Mouse (Mus musculus): ENCODE results near the gene Ghdc.
A peak's percentile ranks its signal among the peaks of the same experiment; 100 is the strongest.

Gene Ghdc

DNA sequence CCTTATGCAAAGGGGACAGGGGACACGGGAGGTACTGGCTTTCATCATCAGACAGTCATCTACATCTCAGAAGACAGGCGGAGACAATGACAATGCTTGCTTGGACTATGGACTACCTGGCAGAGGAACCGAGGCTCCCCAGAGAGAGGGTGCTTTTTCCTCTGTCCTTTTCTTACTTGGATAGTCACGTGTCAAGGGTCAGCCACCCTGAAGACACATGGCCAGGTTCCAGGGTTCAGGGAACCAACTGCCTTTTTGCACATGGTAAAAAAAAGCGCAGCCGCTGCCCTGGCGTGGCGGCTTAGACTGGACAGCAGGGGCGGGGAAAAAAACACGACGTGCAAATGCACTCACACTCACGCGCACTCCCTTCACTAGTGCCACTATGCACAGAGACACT, 11.8 kb upstream of the Ghdc start:
- DNase-seq (ENCODE audit: low read depth, low spot score): no peak

DNA sequence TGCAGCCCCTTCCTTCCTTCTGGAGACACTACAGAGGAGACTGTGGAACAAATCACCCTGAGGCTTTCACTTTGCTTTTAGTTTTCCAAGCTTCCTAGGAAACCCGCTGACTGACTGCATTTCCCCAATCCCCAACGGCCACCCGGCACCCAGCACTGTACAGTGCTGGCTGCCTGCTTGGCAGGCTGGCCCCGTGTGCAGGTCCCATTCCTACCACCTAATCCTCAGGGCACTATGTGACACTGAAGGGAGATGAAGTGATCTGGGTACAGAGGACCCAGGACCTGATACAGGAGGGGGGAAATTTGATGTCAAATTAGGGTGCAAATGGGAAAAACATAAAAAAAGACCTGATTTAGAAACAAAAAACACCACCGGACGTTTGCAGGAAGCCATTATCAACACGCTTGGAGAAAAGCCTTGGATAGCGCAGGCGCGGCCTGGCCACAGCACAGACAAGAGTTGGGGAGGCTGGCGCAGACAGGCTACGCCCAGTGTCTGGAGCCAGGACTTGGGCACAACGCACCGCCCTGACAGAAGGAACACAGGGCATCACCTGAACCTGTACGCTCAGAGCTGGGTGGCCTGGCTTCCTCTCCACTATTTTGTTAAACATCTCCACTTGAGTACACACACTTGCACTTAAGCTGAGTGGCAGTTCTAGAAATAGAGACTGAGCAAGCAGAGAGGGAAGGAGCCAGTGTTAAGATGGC, 11.2 kb upstream of the Ghdc start:
- no peak for DNase-seq (ENCODE audit: low read depth, low spot score)

GRCm38 (mm10) chr11:100780247-100780646, 9.5 kb upstream of the Ghdc start:
- no peak for DNase-seq (ENCODE audit: low read depth, low spot score)

GRCm38 (mm10) chr11:100778069-100778468, 7.3 kb upstream of the Ghdc start:
- DNase-seq (ENCODE audit: low read depth, low spot score): no peak

DNA sequence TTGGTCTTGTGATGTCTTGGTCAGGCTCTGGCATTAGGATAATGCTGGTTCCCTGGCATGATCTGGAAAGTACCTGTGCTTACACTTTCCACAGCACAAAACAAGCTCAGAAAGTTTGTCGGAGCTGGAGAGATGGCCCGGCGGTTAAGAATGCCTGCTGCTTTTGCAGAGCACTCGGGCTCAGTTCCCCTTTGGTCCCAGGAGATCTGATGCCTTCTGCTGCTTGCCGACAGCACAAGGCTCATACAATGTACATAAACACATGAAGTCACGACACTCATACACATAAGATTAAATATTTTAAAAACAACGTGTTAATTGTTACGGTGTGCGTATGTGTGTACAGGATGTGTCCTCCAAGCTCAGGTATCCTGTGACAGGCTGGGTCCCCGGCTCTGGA, 5.2 kb upstream of the Ghdc start:
- no peak for DNase-seq (ENCODE audit: low read depth, low spot score)

DNA sequence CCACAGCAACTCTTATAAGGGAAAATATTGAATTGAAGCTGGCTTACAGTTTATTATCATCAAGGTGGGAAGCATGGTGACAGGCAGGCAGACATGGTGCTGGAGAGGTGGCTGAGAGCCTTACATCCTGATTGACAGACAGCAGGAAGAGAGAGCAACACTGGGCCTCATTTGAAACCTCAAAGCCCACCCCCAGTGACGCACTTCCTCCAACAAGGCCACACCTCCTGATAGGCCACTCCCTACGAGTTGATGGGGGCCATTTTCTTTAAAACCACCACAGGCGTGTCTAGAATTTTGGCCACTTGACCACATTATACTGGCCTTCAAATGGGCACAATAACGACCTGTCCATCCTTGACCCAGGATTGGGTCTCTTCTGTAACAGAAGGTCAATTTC, 3.5 kb upstream of the Ghdc start:
- no peak for DNase-seq (ENCODE audit: low read depth, low spot score)

- no peak for DNase-seq (ENCODE audit: low read depth, low spot score)
Observed at GRCm38 (mm10) chr11:100769980-100770379, 777 bp downstream of the Ghdc start.

GRCm38 (mm10) chr11:100767871-100768270, 2.9 kb downstream of the Ghdc start:
- DNase-seq (ENCODE audit: low read depth, low spot score): no peak

GRCm38 (mm10) chr11:100766726-100767125, 4.0 kb downstream of the Ghdc start:
- DNase-seq (ENCODE audit: low read depth, low spot score): no peak

GRCm38 (mm10) chr11:100762831-100763230, 7.9 kb downstream of the Ghdc start, which contains the start of gene Hcrt:
Gene Hcrt (minus strand): TSS chr11:100762931.
- no peak for DNase-seq (ENCODE audit: low read depth, low spot score)

- DNase-seq (ENCODE audit: low read depth, low spot score): peak; percentile 78
Observed at GRCm38 (mm10) chr11:100761547-100762045, 9.2 kb downstream of the Ghdc start.

GRCm38 (mm10) chr11:100759611-100760233, 11.0 kb downstream of the Ghdc start, which contains the start of gene Kcnh4:
Gene Kcnh4 (minus strand): TSS chr11:100759942.
- DNase-seq (ENCODE audit: low read depth, low spot score): peak; percentile 13

GRCm38 (mm10) chr11:100758707-100759610, 11.8 kb downstream of the Ghdc start:
- DNase-seq (ENCODE audit: low read depth, low spot score): peak; percentile 45

DNA sequence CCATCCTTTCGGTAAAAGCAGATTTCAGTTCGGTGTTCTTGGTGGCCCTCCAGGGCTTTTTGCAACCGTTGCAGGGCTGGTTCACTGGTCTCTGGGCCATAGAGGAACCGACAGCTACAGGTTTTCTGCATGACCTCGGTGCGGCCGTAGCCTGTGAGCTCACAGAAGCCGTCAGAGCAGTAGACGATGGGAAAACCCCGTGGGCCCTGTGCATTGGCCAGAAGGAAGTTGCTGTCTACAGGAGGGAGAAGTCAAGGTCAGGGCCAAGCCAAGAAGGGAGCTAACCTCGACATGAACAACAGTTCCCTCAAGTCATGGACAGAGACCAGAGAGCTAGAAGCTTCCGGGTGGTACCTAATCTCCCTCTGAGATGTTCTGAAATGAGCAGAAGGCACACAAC, 13.2 kb downstream of the Ghdc start:
- no peak for DNase-seq (ENCODE audit: low read depth, low spot score)

GRCm38 (mm10) chr11:100756476-100756875, 14.3 kb downstream of the Ghdc start:
- no peak for DNase-seq (ENCODE audit: low read depth, low spot score)

DNA sequence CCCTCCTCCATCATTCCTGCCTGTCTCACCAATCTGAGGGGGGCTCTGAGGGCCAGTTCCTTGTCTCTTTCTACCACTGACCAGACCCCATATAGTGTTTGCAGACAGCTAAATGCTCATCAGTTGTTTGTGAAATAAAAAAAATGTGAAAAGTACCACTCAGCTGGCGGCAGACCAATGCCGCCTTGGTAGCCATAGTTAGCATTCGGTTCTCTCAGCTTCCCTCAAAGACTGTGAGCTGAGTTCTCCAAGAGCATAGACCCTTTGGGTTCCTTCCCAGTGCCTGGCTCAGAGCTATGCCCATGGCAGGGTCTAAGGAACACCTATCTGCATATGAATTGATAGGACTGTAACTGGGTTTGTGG, 16.1 kb downstream of the Ghdc start:
- DNase-seq (ENCODE audit: low read depth, low spot score): no peak

GRCm38 (mm10) chr11:100754021-100754692, 16.6 kb downstream of the Ghdc start:
- no peak for DNase-seq (ENCODE audit: low read depth, low spot score)

- no peak for DNase-seq (ENCODE audit: low read depth, low spot score)
Observed at GRCm38 (mm10) chr11:100752294-100752693, 18.5 kb downstream of the Ghdc start.

GRCm38 (mm10) chr11:100750127-100750526, 20.6 kb downstream of the Ghdc start:
- no peak for DNase-seq (ENCODE audit: low read depth, low spot score)

GRCm38 (mm10) chr11:100749469-100749868, 21.3 kb downstream of the Ghdc start:
- DNase-seq (ENCODE audit: low read depth, low spot score): no peak

DNA sequence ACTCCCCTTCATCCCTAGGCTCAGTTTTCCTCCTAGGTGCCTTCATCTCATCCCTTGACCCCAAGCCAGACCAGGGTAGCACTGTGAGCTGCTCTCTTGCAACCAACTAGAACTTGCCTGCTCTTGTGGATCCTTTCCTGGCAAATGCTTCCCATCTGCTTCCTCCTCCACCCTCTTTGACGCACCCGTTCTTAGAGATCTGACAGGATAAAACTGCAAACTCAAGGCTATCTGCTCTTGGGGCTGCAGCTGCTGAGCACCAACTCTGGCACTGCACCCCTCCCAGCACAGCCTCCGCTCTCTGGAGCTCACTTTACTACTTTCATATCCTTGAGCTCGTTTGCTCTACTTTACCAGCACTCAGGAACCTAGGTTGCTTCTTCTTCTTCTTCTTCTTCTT, 22.1 kb downstream of the Ghdc start:
- DNase-seq (ENCODE audit: low read depth, low spot score): no peak

GRCm38 (mm10) chr11:100747114-100747513, 23.6 kb downstream of the Ghdc start:
- DNase-seq (ENCODE audit: low read depth, low spot score): no peak

Data from 3T3-L1 (cell line).